Mouse (Mus musculus) lung, embryonic 15.5 days (tissue): ENCODE data around the gene Galt. TPM values are rescaled to one million over a fixed set of nuclear protein-coding genes. Genes with fewer than 3 reads are reported as not detected.

Experiments used
- ATAC-seq: fragments of 200-750 bp; cut with Nextera tagmentation; 2 replicates; pipeline ENCODE4 v1.8.0; 2017; ENCODE audit warnings: moderate number of reproducible peaks, borderline replicate concordance; ENCODE audit not compliant: low FRiP score, low TSS enrichment; ENCODE audit errors: extremely low read depth
- H3K27ac ChIP-seq: fragments of 300-500 bp; sonication (generic); 2 replicates; pipeline ENCODE4 v1.5.1; 2015; ENCODE audit warnings: moderate library complexity, mild to moderate bottlenecking, inconsistent platforms
- H3K27me3 ChIP-seq: fragments of 300-500 bp; sonication (generic); 2 replicates; pipeline ENCODE4 v1.6.1; 2015; ENCODE audit warnings: inconsistent platforms
- H3K36me3 ChIP-seq: fragments of 300-500 bp; sonication (generic); 2 replicates; pipeline ENCODE4 v1.6.1; 2015; ENCODE audit warnings: inconsistent platforms
- H3K4me1 ChIP-seq: fragments of 300-500 bp; sonication (generic); 2 replicates; pipeline ENCODE4 v1.6.1; 2015; ENCODE audit warnings: inconsistent platforms
- H3K4me2 ChIP-seq: fragments of 300-500 bp; sonication (generic); 2 replicates; pipeline ENCODE4 v1.6.1; 2015; ENCODE audit warnings: inconsistent platforms, mild to moderate bottlenecking, moderate library complexity
- H3K4me3 ChIP-seq: fragments of 300-500 bp; sonication (generic); 2 replicates; pipeline ENCODE4 v1.5.1; 2015; ENCODE audit warnings: mild to moderate bottlenecking, inconsistent platforms
- H3K9ac ChIP-seq: fragments of 300-500 bp; sonication (generic); 2 replicates; pipeline ENCODE4 v1.6.1; 2015; ENCODE audit warnings: inconsistent platforms
- H3K9me3 ChIP-seq: fragments of 300-500 bp; sonication (generic); 2 replicates; pipeline ENCODE4 v1.6.1; 2016; ENCODE audit warnings: inconsistent platforms
- WGBS: fragments of 180-500 bp; shearing (Covaris S2); methylation state at CpG from one replicate; pipeline ENCODE4 v1.1.7; 2015; 5-methylcytosine and 5-hydroxymethylcytosine counted together
- polyA plus RNA-seq: library from polyadenylated mRNA; unstranded; fragments of >200 nt; fragmentation: Nextera tagmentation; extraction: Ambion mirVana; gene quantifications from 2 replicates; pipeline ENCODE4 v1.2.1, GENCODE M21; 2015

Galt gene
- 29.2 and 30.8 TPM in 2 replicates for polyA plus RNA-seq

DNA sequence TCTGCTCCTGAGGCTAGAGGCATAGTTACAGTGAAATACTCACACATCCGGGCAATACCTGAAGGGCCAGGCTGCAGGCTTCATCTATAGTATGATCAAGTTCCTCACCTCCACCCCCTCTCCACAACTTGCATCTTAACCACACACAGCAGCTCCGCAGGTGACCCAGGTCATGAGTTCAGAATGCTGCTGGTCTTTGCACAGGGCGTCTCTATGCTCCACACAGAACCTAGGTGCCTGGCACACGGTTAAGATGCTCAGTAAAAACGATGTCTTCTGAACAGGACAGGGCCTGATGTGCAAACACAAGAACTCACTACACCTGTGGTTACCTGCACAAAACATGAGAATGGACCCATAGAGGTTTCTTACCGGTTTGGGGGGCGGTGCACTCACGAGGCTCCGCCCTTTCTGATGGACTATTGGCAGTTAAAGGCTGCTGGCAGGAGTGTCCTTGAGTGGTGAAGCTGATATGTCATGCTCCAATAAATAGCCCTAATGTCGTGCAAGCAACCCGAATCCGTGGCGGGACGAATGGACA lies at the start of gene Galt:
Gene Galt (plus strand): TSS at position 432 of the 541 bp plus-strand sequence.
- H3K4me2 ChIP-seq = peak within 1 kb of the TSS; percentile 82
- H3K4me3 ChIP-seq = peak within 1 kb of the TSS; percentile 56
- 10% methylated on average over 14 of the region's 14 CpGs for WGBS
- 0 out of 2 replicates have a peak, but pooled peaks cover 6% of the 10 kb centered on the region for H3K36me3 ChIP-seq
- no peaks in the 10 kb centered on the region for H3K9me3 ChIP-seq
- H3K9ac ChIP-seq = peak within 1 kb of the TSS; percentile 60
- peak; percentile 32; the same call in 1 of the 2 replicates for ATAC-seq
- peak within 1 kb of the TSS; percentile 90 for H3K27ac ChIP-seq
- no peaks in the 10 kb centered on the region for H3K27me3 ChIP-seq
- H3K4me1 ChIP-seq = peaks cover 25% of the 10 kb centered on the region

DNA sequence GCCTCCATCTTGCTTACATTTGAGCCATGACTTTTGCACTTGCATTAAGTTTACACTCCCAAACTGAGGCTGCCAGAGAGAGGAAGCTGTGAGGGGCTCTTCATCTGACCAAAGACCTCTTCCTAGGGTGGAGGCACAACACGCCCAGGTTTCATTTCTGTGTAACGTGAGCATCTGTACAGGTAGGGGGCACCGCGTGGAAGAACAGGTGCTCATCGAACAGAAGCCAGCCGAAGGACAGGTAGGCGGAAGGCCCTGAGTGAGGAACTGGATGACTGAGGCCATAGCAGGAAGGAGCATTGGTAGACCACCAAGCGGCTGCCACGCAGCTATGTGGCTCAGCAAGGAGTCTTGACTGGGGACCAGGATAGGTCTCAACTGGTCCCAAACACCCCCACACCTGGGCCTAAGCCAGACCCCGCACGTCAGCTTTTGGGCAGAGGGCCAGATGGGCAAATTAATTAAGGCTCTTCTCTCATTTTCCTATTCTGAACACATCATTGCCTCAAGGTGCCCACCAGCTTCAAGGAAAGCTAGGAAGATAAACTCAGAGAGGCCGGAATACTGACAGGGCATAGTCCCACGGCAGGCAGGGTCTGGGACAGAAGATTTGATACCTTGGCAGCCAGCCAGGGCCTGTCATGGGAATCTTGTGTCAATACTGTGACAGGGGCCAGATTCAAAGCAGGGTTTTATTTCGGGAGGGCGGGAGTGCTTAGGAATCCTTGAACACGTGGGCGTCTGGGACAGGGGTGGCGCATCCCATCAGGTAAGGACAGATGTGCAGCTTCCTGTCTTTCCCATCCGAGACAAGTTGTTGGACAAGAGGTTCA lies 48.9 kb upstream of the Galt start:
- Histone ChIP-seq H3K4me3 (no peak overlapping the region), H3K36me3 (no peaks in the 10 kb centered on the region), H3K9ac (no peak overlapping the region), H3K27ac (no peak overlapping the region), H3K9me3 (no peaks in the 10 kb centered on the region), H3K4me2 (no peak overlapping the region), H3K27me3 (peaks cover 7% of the 10 kb centered on the region; the same call in 1 of the 2 replicates), H3K4me1 (peaks cover 16% of the 10 kb centered on the region; the same call in 1 of the 2 replicates)
- 0 out of 2 replicates have a peak, but pooled peaks have one; percentile 37 for ATAC-seq
- 51% methylated on average over 19 of the region's 19 CpGs for WGBS

DNA sequence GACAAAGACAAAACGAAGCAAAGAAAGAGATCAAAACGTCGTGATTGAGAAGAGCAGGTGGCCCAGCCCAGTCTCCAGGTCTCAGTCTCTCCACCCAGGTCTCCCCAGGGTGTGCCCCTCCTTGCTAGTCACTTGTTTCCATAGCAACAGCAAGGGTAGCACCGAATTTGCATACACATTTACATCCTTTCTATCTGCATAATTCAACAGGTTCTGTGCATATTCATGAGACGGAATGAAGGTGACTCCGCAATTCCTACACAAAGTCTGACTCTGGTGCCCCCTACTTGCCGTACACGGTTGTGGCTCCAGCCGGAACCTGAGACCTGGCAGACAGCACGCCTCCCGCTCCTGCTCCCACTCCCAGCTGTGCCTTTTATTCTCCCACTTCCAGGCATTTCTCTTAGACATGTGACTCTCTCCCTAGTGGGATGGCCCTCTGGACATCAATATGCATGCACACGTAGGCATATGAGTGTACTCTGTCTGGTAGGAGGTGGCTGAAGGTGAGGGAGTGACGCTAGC lies 48.0 kb upstream of the Galt start:
- Histone ChIP-seq H3K4me1 (peaks cover 23% of the 10 kb centered on the region), H3K9me3 (no peaks in the 10 kb centered on the region), H3K4me3 (no peak overlapping the region), H3K27ac (no peak overlapping the region), H3K36me3 (no peaks in the 10 kb centered on the region), H3K4me2 (peak overlapping the region; percentile 13; the same call in 1 of the 2 replicates), H3K9ac (no peak overlapping the region), H3K27me3 (peaks cover 7% of the 10 kb centered on the region; the same call in 1 of the 2 replicates)
- WGBS = 4% methylated on average over 13 of the region's 13 CpGs
- ATAC-seq = peak; percentile 41; the same call in 1 of the 2 replicates

DNA sequence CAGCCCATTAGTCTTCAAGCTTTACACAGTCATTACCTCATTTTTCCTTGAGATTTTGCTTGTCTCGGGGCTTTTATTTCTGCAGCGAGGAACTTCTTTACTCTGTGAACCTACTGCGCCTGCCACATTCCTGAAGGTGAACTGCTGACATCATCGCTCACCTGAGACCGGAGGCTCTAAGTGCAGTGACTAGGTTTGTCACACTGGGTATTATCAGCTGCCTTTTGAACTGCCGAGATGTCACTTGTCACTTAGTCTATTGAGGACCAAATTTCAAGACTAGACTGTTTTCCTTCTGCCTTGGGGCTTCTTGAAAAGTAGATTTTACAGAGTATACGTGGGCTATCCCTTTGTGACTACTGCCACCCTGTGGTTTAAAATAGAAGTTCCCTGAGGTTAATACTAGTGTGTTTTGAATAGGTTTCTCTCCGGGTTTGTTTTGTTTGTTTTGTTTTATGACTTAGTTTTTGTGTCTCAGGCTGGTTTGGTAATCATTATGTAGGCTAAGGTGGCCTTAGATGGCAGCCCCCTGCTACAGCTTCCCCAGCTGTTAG lies 46.8 kb upstream of the Galt start:
- 21% methylated on average over 8 of the region's 8 CpGs for WGBS
- Histone ChIP-seq H3K9me3 (no peaks in the 10 kb centered on the region), H3K27ac (no peak overlapping the region), H3K36me3 (no peaks in the 10 kb centered on the region), H3K4me2 (peak overlapping the region; percentile 13; the same call in 1 of the 2 replicates), H3K4me3 (no peak overlapping the region), H3K9ac (no peak overlapping the region), H3K27me3 (peaks cover 7% of the 10 kb centered on the region; the same call in 1 of the 2 replicates), H3K4me1 (peaks cover 30% of the 10 kb centered on the region)
- no peak for ATAC-seq

DNA sequence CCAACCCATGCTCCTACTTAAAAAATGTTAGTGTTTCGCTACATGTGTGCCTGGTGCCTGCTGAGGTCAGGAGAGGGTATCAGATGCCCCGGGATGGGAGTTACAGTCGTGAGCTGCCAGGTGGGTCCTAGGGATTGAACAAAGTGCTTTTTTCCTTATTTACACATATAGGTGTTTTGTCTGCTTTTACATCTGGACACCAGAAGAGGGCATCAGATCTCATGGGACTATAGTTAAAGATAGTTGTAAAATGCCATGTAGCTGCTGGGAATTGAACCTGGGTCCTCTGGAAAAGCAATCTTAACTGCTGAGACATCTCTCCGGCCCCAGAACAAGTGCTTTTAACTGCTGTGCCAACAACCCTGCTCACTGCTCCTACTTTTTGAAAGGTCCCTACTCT lies 44.8 kb upstream of the Galt start:
- Histone ChIP-seq H3K4me1 (peaks cover 35% of the 10 kb centered on the region), H3K9ac (no peak overlapping the region), H3K4me2 (no peak overlapping the region), H3K4me3 (no peak overlapping the region), H3K27me3 (peaks cover 4% of the 10 kb centered on the region; the same call in 1 of the 2 replicates), H3K27ac (no peak overlapping the region), H3K9me3 (no peaks in the 10 kb centered on the region), H3K36me3 (peaks cover 2% of the 10 kb centered on the region; the same call in 1 of the 2 replicates)
- WGBS = 50% methylated on average over 4 of the region's 4 CpGs
- no peak for ATAC-seq

DNA sequence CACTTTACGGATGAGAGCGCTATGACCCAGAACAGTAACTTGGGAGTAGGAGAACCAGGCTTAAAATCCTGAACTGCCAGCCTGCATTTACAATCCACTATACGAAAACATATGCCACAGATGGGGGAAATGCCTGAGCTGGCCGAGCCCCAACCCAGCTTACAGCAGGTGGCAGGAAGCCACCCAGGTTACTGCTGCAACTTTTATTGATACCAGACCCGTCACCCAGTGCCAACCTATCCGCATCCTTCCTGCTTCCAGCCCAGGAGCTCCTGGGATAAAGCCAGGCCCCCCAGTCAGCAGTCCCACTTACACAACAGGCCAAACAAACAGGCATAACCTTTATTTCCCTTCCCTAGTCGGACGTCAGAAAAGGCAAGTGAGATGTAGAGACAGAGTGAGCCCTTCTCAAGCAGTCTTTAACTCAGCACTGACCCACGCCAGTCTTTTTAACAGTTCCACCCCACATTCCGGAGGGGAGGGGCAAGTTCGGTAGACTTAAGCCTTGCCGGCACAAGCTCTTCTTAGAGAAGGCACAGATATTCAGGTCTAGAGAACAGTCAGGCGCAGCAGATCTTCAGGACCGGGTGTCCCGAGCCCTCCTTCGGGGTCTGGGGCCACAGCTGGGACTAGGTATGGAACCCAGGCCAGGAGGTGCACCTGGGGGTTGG lies 43.2 kb upstream of the Galt start:
- no peaks in the 10 kb centered on the region for H3K9me3 ChIP-seq
- no peak for ATAC-seq
- peak overlapping the region; percentile 95 for H3K4me2 ChIP-seq
- no peak overlapping the region; the same call in 1 of the 2 replicates for H3K27ac ChIP-seq
- no peaks in the 10 kb centered on the region for H3K27me3 ChIP-seq
- peak overlapping the region; percentile 97 for H3K9ac ChIP-seq
- peak overlapping the region; percentile 88 for H3K4me3 ChIP-seq
- peaks cover 5% of the 10 kb centered on the region; the same call in 1 of the 2 replicates for H3K36me3 ChIP-seq
- WGBS = 64% methylated on average over 16 of the region's 16 CpGs
- peaks cover 30% of the 10 kb centered on the region for H3K4me1 ChIP-seq

DNA sequence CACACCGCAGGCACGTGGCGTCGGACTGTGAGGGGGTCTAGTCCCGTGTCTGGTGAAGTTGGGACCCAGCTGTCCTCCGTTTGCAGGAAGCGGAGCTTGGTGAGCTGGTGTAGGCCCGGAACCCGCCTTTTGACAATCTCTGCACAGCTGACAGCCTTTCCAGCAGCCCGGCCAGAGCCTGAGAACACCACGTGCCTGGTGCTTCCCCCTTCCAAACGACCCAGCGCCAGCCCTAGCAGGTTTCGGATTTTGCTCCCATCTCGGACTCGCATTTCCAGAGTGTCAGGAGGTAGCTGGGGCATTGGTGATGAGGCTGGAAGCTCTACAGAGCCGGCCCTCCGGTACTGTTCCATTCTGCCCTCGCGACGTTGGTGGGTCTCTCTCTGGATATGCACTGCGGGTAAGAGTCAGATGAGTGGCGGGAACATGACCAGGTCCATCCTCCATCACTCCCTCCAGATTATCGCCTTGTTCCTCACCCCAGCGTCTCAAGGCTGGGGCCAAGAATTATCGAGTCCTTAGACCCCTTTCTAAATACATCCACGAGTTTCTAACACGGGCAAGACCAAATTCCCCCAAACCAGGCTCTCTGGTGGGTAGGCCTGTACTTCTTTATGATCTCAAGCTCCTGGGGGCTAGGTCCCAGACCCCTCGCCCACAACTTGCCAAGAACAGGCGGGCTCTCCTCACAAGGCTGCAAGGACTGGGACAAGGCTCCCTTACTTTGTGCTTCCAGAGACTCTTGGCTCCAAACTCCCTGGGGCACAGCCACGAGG lies 42.4 kb upstream of the Galt start:
- Histone ChIP-seq H3K36me3 (peaks cover 10% of the 10 kb centered on the region; the same call in 1 of the 2 replicates), H3K27ac (peak overlapping the region; percentile 82), H3K4me1 (peaks cover 25% of the 10 kb centered on the region), H3K4me3 (peak overlapping the region; percentile 88), H3K4me2 (peak overlapping the region; percentile 95), H3K9me3 (no peaks in the 10 kb centered on the region), H3K9ac (peak overlapping the region; percentile 97), H3K27me3 (no peaks in the 10 kb centered on the region)
- ATAC-seq = peak; percentile 15; the same call in 1 of the 2 replicates
- WGBS = 29% methylated on average over 31 of the region's 31 CpGs

DNA sequence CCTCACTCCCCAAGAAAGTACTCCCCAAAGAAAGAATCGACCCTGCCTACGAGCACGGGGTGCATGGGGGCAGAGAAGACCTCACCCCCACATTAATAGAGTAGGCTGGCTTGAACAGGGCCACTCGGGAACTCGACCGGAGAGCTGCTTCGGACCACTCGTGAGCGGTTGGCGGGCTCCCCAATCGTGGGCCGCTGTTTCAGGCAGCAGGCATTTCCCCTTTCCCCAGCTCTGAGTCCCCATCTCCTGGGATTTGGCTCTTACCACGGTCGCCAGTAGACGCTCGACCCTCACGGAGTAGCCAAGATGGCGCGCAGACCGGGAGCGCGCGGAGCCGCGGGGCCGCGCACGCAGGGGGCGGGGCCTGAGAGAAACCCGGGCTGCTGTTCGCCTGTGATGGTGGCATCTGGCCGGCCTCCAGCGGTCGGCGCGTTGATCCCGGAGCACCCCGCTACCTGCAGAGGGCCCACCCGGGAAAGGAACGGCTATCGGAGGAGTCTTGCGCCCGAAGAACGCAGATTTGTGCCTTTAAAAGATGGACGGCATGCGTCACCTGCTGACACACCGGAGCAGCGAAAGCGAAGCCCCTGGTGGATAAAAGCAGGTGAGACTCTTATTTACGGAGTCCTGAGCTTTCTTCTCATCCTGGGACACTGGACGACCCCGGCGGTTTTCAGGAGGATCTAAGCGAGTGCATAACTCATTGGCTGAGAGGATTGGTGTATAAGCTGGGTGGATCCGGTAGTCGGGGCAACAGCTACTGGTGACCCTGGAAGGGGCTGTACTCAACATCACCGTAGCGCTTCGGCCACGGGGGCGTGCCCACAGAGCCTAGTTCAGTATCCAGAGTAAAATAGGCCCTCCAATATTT lies 41.6 kb upstream of the Galt start, which contains the start of gene Rpp25l:
Gene Rpp25l (minus strand): TSS at position 338 of the 871 bp plus-strand sequence.
- peak; percentile 71 for ATAC-seq
- Histone ChIP-seq H3K4me2 (peak within 1 kb of the TSS; percentile 95), H3K27ac (peak within 1 kb of the TSS; percentile 82), H3K4me1 (peaks cover 23% of the 10 kb centered on the region), H3K4me3 (peak within 1 kb of the TSS; percentile 88), H3K9ac (peak within 1 kb of the TSS; percentile 97), H3K9me3 (no peaks in the 10 kb centered on the region), H3K27me3 (no peaks in the 10 kb centered on the region), H3K36me3 (peaks cover 17% of the 10 kb centered on the region)
- under 1% methylated on average over 61 of the region's 61 CpGs for WGBS

DNA sequence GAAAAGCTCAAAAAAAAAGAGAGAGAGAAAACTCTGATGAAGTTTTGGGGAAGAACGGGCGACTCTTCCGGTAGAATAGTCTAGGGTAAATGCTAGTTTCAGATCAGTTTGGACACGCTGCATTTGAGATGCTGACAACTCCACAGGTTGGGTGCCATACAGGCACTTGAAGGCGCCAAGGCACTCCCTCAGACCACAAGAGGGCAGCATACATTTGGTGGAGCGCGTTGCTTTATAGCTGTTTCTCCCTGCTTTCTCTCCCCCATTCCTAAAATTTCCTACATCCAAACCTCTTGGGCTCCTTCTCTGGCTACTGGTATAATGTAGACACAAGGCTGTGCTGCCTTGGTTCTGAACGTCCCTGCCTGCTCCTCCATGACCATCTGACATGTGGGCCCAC lies 40.8 kb upstream of the Galt start:
- H3K4me3 ChIP-seq = peak overlapping the region; percentile 88
- H3K9me3 ChIP-seq = no peaks in the 10 kb centered on the region
- H3K4me2 ChIP-seq = peak overlapping the region; percentile 95
- peaks cover 23% of the 10 kb centered on the region for H3K4me1 ChIP-seq
- H3K27me3 ChIP-seq = no peaks in the 10 kb centered on the region
- no peak overlapping the region for H3K9ac ChIP-seq
- 14% methylated on average over 8 of the region's 8 CpGs for WGBS
- peaks cover 25% of the 10 kb centered on the region for H3K36me3 ChIP-seq
- H3K27ac ChIP-seq = no peak overlapping the region
- ATAC-seq = no peak

DNA sequence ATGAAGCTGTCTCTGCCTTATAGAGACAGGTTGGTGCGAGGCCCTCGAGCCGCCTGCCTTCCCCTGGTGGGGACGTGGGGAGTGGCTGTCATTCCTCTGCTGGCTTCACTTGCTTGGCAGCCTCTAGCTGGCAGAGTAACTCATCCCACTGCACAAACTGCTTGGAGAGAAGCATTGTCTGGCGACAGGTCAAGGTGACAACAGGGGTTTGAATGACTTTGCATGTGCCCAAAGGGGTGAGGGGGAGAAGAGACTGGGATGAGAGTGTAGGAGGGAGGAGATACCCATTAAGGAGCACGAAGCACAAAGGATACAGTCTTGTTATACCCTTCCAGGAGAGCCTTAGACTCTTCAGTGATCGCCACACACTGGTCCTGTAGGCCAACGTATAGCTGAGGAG lies 39.9 kb upstream of the Galt start:
- Histone ChIP-seq H3K4me3 (no peak overlapping the region), H3K27ac (no peak overlapping the region)

More for the DNA sequence above, 39.9 kb upstream of the Galt start:
- H3K4me2 ChIP-seq = no peak overlapping the region
- H3K4me1 ChIP-seq = peaks cover 23% of the 10 kb centered on the region
- no peaks in the 10 kb centered on the region for H3K27me3 ChIP-seq
- no peak for ATAC-seq
- no peaks in the 10 kb centered on the region for H3K9me3 ChIP-seq
- no peak overlapping the region for H3K9ac ChIP-seq
- 75% methylated on average over 8 of the region's 8 CpGs for WGBS
- H3K36me3 ChIP-seq = peaks cover 29% of the 10 kb centered on the region
